Mouse (Mus musculus): ENCODE measurements at regions not wholly inside any gene's neighbourhood (a gene's known extent, or its start where the extent isn't known, plus 50 kb on each side); places are given as distances from the start of the nearest gene placed in this dataset.

GRCm38 (mm10) chr3:19407591-19408090 is 220.8 kb downstream of the 1700064H15Rik start:
- WGBS = 77% methylated on average over 2 of the region's 2 CpGs
- Histone ChIP-seq H3K4me1 (ENCODE audit: control insufficient read depth, insufficient read depth, low read length) (peaks cover 2% of the 10 kb centered on the region; the same call in 1 of the 2 replicates), H3K27ac (ENCODE audit: low read depth, low read length) (no peak overlapping the region), H3K4me2 (no peak overlapping the region), H3K36me3 (ENCODE audit: control insufficient read depth, insufficient read depth, low read length) (no peaks in the 10 kb centered on the region), H3K9me3 (ENCODE audit: control insufficient read depth, low read length) (no peaks in the 10 kb centered on the region), H3K4me3 (ENCODE audit: low read depth, low read length) (no peak overlapping the region), H3K27me3 (ENCODE audit: control insufficient read depth, insufficient read depth, low read length) (no peaks in the 10 kb centered on the region), H3K9ac (ENCODE audit: low read length) (no peak overlapping the region)
- DNase-seq (ENCODE audit: low spot score, missing footprints) = no peak
- no peak for ATAC-seq (ENCODE audit: low FRiP score)

- H3K4me2 ChIP-seq = no peak overlapping the region
- H3K9me3 ChIP-seq (ENCODE audit: control insufficient read depth, low read length) = no peaks in the 10 kb centered on the region
- H3K27ac ChIP-seq (ENCODE audit: low read depth, low read length) = no peak overlapping the region
- peaks cover 2% of the 10 kb centered on the region; the same call in 1 of the 2 replicates for H3K4me1 ChIP-seq (ENCODE audit: control insufficient read depth, insufficient read depth, low read length)
- H3K4me3 ChIP-seq (ENCODE audit: low read depth, low read length) = no peak overlapping the region
- no peaks in the 10 kb centered on the region for H3K36me3 ChIP-seq (ENCODE audit: control insufficient read depth, insufficient read depth, low read length)
- DNase-seq (ENCODE audit: low spot score, missing footprints) (peak; percentile 86), ATAC-seq (ENCODE audit: low FRiP score) (peak; percentile 84)
- H3K27me3 ChIP-seq (ENCODE audit: control insufficient read depth, insufficient read depth, low read length) = no peaks in the 10 kb centered on the region
- WGBS = 48% methylated on average over 14 of the region's 14 CpGs
- no peak overlapping the region for H3K9ac ChIP-seq (ENCODE audit: low read length)
Measured at GRCm38 (mm10) chr3:19406351-19407151, 221.9 kb downstream of the 1700064H15Rik start.

GRCm38 (mm10) chr3:19385675-19386074 is 242.8 kb downstream of the 1700064H15Rik start:
- H3K4me3 ChIP-seq (ENCODE audit: low read depth, low read length) = no peak overlapping the region
- 38% methylated on average over 2 of the region's 2 CpGs for WGBS
- DNase-seq (ENCODE audit: low spot score, missing footprints) (no peak), ATAC-seq (ENCODE audit: low FRiP score) (no peak)
- no peak overlapping the region for H3K4me2 ChIP-seq
- no peaks in the 10 kb centered on the region for H3K9me3 ChIP-seq (ENCODE audit: control insufficient read depth, low read length)
- no peaks in the 10 kb centered on the region for H3K4me1 ChIP-seq (ENCODE audit: control insufficient read depth, insufficient read depth, low read length)
- H3K27ac ChIP-seq (ENCODE audit: low read depth, low read length) = no peak overlapping the region
- no peaks in the 10 kb centered on the region for H3K36me3 ChIP-seq (ENCODE audit: control insufficient read depth, insufficient read depth, low read length)
- H3K27me3 ChIP-seq (ENCODE audit: control insufficient read depth, insufficient read depth, low read length) = no peaks in the 10 kb centered on the region
- no peak overlapping the region for H3K9ac ChIP-seq (ENCODE audit: low read length)

GRCm38 (mm10) chr3:19368998-19369397 is 259.5 kb downstream of the 1700064H15Rik start:
- Histone ChIP-seq H3K36me3 (ENCODE audit: control insufficient read depth, insufficient read depth, low read length) (no peaks in the 10 kb centered on the region), H3K4me3 (ENCODE audit: low read depth, low read length) (no peak overlapping the region), H3K4me1 (ENCODE audit: control insufficient read depth, insufficient read depth, low read length) (no peaks in the 10 kb centered on the region), H3K9me3 (ENCODE audit: control insufficient read depth, low read length) (no peaks in the 10 kb centered on the region), H3K27me3 (ENCODE audit: control insufficient read depth, insufficient read depth, low read length) (no peaks in the 10 kb centered on the region), H3K9ac (ENCODE audit: low read length) (no peak overlapping the region), H3K27ac (ENCODE audit: low read depth, low read length) (no peak overlapping the region), H3K4me2 (no peak overlapping the region)
- ATAC-seq (ENCODE audit: low FRiP score) (no peak), DNase-seq (ENCODE audit: low spot score, missing footprints) (peak; percentile 66)
- 86% methylated on average over 1 of the region's 1 CpGs for WGBS

GRCm38 (mm10) chr3:19367761-19368160 is 260.7 kb downstream of the 1700064H15Rik start:
- DNase-seq (ENCODE audit: low spot score, missing footprints) (no peak), ATAC-seq (ENCODE audit: low FRiP score) (no peak)
- no peaks in the 10 kb centered on the region for H3K27me3 ChIP-seq (ENCODE audit: control insufficient read depth, insufficient read depth, low read length)
- WGBS = 77% methylated on average over 2 of the region's 2 CpGs
- no peak overlapping the region for H3K4me2 ChIP-seq
- no peaks in the 10 kb centered on the region for H3K36me3 ChIP-seq (ENCODE audit: control insufficient read depth, insufficient read depth, low read length)
- H3K9ac ChIP-seq (ENCODE audit: low read length) = no peak overlapping the region
- no peaks in the 10 kb centered on the region for H3K4me1 ChIP-seq (ENCODE audit: control insufficient read depth, insufficient read depth, low read length)
- no peaks in the 10 kb centered on the region for H3K9me3 ChIP-seq (ENCODE audit: control insufficient read depth, low read length)
- no peak overlapping the region for H3K4me3 ChIP-seq (ENCODE audit: low read depth, low read length)
- no peak overlapping the region for H3K27ac ChIP-seq (ENCODE audit: low read depth, low read length)
